Mouse (Mus musculus) gastrocnemius, postnatal 14 days (tissue): ENCODE results near the gene Def8. TPM values are rescaled to one million over a fixed set of nuclear protein-coding genes. Genes with fewer than 3 reads are reported as not detected.
"Not testable (repeated sequence)": the region's sequence is repeated elsewhere in the genome, so short reads cannot be mapped to it uniquely, and the experiment has no call there.

Source experiments
- DNase-seq: peaks from one replicate; pipeline ENCODE4 v3.0.0; 2021; ENCODE audit warnings: mixed read lengths
- intact Hi-C: fragments of 180-260 bp; cut with DNase I; formaldehyde crosslinking; loops from one replicate; pipeline ENCODE4 v1.15.1; 2025; ENCODE audit warnings: low total_unique reads
- total RNA-seq, 2 experiments: library from RNA; stranded (reverse); gene quantifications; 2 replicates each; pipeline ENCODE4 v1.2.3; 2021

Gene Def8
- total RNA-seq, 2 experiments from 2014 or later, result 36.2 to 36.3 TPM

DNA sequence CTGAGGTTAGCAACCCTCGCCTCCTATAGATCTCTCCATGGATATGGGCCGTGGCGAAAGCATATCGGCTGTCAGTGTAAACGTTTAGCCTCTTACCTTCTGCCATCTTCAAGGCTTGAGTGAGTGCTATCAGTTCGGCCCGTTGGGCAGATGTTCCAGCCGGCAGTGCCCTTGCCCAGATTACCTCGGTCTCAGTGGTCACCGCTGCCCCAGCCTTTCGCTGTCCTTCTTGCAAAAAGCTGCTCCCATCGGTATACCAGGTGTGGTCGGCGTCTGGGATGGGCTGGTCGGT lies 6.3 kb downstream of the Def8 start:
- not testable (repeated sequence) for DNase-seq

DNA sequence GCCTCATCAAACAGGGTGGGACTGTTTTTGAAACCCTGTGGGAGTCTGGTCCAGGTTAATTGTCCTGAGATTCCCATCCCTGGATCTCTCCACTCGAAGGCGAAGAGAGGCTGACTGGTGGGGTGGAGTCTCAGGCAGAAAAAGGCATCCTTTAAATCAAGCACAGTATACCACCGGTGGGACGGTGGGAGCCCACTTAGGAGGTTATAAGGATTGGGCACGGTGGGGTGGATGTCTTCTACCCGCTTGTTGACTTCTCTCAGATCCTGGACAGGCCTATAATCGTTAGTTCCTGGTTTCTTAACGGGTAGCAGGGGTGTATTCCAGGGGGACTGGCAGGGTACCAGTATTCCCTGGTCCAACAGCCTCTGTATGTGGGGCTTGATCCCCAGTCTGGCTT lies 7.6 kb downstream of the Def8 start:
- intact Hi-C loops, DNase-seq: not testable (repeated sequence)

More for the DNA sequence above, 6.3 kb downstream of the Def8 start:
- intact Hi-C loops, result not testable (repeated sequence)

DNA sequence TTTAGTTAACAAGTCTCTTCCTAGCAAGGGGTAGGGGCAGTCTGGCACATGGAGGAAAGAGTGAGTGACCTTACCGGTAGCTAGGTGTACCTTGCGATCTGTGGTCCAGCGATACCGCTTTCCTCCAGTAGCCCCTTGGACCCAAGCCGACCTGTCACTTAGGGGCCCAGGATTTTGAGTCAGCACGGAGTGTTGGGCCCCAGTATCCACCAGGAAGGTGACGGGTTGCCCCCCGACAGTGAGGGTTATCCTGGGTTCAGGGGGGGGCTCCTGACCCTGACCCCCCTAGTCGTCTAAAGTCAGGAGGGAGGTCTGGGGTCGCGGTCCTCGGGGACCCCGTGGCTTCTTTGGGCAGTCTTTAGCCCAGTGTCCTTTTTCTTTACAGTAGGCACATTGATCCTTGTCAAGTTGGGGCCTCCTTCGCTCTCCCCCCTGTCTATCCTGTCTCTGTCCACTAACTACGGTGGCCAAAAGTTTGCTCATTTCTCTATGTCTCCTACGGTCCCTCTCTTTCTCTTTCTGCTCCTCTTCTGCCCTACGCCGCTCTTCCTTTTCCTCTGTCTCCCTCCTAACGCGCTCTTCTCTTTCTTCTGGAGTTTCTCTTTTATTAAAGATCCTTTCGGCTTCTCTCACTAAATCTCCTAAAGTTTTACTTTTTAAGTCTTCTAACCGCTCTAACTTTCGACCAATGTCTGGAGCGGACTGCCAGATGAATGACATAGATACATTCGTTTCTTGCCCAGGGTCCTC lies 8.5 kb downstream of the Def8 start:
- intact Hi-C loops, result no loop called here
- DNase-seq, result no peak

DNA sequence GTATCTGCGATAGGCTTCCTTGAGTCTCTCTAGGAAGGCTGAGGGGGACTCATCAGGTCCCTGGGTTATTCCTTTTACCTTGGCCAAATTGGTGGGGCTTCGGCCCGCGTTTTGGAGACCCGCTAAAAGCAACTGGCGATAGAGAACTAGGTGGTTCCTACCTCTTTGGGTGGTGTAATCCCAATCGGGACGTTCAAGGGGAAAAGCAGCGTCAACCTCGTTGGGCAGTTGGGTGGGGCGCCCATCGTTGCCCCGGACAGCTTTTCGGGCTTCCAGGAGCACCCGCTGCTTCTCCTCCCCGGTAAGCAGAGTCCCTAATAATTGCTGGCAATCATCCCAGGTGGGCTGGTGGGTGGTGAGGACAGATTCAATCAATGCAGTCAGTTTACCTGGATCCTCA lies 9.1 kb downstream of the Def8 start:
- intact Hi-C loops, result no loop called here
- no peak for DNase-seq

DNA sequence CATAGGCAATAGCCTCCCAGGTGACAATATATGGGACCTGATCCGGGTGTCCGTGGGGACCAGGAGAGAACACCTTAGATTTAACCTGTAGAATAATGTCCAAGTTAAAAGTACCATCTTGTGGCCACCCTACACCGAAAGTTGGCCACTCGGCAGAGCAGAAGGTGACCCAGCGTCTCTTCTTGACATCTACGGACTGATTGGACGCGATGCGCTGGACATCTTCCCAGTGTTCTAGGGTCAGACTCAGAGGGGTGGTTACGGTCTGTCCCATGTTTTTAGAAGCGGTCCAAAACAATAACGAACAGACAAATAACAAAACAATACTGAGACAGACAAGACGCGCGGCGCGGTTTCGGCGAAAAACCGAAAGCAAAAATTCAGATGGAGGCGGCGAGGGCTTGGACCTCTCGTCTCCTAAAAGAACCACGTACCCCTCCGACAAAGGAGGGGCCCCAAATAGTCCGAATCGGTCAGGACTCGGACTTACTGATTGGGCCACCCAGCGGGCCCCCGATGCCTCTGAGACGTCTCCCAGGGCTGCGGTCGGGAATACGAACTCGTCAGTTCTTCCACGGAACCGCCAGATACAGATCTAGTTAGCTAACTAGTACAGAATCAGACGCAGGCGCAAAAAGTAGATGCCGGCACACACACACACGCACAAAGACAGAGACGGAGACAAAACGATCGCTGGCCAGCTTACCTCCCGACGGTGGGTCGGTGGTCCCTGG lies 10.1 kb downstream of the Def8 start:
- intact Hi-C loops, DNase-seq: not testable (repeated sequence)

DNA sequence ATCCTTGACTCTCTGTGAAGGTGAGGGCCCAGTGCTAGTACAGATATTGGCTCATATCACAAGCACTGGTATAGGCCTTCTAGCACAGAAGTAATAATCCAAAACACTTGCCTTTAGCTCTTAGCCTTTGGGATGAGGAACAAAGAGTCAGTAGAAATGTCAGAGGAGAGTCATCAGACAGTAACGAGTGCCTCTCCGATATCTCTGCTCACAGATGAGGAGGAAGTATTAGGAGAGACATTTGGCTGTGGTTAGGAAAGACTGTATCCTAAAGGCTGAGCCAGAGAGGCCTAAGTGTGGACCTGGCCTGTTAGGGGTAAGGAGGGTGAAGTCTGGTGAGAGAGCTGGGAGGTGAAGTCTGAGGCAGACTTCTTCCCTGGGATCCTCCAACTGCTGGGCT lies 18.5 kb downstream of the Def8 start:
- DNase-seq, result no peak
- intact Hi-C loops, result no loop called here

DNA sequence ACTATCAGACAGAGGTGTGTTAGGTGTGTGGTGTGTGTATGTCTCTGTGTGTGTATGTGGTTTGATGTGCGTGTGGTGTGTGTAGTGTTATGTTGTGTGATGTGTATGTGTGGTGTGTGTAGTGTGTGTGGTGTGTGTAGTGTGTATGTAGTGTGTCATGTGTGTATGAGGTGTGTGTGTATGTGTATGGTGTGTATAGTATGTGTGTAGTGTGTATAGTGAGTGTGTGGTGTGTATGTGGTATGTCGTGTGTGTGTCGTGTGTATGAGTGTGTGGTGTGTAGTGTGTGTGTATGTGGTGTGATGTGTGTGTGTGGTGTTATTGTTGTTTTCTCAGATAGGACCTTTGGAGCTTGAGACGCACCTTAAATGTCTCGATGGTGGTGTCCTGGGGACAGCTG lies 19.0 kb downstream of the Def8 start:
- intact Hi-C loops, result no loop called here
- DNase-seq, result no peak

DNA sequence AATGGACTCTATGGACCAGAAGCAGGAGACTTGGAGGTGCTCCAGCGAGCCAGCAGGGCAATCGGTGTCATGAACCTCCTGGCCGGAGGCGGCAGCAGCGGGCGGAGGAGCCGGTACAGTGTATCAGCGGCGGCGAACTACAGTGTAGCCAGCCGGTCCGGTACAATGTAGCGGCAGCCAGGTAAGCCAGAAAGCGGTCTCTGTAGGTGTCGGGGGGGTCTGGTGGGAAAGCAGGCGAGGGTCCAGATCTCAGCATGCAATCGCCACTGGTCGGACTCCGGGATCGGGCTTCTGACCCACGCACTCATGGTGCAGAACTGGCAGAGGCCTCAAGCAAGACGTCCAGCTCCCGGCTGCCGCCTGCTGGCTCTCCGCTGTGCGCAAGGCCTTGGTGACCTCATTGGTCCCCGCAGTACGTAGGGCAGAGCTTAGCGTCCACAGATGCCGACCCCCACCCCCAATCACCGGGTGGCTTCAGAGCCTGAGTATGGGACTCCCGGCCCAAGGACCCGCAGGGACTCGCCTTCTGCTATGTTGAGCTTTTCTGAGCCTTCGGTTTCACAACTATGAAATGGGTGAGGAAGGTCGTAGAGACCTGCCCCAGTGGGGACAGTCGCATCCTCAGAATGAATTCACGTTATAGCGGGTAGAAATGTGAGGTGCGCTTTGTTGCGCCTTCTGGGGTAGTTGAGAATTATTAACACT lies 19.7 kb downstream of the Def8 start:
- DNase-seq, result peak; percentile 95
- intact Hi-C loops, result no loop called here

DNA sequence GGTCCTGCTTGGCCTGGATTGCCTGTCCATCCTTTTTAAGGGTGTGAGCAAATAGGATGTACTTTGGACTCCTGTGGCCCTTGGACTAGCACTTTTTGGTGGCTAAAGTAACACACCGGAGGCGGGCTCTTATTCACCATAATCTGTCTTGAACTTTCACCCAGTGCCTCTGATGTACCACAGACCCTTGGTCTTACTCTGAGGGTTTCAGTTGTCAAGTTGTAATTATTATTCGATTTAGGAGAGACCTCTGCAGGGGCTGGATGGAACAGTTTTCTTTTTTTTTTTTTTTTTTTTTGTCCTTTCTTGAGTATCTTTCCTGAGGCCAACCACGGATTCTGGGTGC lies 20.2 kb downstream of the Def8 start:
- DNase-seq, result no peak
- intact Hi-C loops, result no loop called here

DNA sequence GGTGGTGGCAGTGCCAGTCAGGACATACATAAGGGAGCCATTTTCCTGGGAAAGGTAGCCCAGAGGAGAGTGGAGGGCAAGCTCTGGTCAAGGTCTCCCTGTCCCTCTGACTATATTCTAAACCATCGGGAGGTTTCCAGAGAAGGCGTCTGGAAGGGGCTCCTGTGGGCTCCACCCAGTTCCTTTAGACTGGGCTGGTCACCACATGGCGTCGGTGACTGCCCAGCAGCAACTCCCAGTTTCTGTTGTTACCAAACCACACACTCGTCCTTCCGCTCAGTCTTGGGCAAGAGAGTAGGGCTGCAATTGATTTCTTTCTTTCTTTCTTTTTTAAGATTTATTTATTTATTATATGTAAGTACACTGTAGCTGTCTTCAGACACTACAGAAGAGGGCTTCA lies 20.8 kb downstream of the Def8 start:
- intact Hi-C loops, result no loop called here
- DNase-seq, result no peak

DNA sequence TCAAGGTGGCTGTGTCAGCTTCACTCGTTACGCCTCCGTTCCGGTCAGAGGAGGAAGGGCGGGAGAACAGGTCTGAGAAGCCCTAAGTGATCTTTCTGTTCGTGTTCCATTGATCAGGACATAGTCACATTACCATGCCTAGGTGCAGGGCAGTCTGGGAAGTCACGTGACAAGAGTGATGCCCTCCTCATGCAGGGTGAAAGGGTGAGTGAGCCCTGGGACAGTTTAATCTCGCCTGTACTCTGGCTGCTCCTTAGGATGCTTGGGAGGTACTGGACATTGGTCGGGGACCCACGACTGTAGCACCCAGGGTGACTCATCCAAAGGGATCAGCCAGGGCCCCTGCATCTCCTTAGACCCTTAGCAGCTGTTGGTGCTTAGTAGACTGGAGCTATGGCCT lies 22.7 kb downstream of the Def8 start:
- no peak for DNase-seq
- intact Hi-C loops, result no loop called here

DNA sequence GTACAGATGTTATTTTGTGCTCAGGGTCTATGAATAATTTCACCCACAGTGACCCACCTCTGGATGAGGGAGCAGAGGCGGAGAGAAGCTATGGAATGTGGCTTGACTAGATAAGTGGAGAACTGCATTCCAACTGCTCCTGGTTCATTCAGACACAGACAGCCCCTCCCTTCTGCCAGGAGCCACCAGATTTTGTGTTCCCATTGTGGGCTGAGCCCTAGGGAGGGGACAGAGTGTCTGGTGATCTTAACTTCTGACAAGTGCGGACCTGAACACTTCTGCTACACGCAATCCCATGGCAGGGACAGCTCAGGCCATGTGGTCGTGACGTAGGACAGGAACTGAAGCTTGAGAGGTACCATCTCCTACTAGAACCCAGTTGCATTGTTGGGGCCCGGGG lies 23.5 kb downstream of the Def8 start:
- DNase-seq, result no peak
- intact Hi-C loops, result no loop called here

DNA sequence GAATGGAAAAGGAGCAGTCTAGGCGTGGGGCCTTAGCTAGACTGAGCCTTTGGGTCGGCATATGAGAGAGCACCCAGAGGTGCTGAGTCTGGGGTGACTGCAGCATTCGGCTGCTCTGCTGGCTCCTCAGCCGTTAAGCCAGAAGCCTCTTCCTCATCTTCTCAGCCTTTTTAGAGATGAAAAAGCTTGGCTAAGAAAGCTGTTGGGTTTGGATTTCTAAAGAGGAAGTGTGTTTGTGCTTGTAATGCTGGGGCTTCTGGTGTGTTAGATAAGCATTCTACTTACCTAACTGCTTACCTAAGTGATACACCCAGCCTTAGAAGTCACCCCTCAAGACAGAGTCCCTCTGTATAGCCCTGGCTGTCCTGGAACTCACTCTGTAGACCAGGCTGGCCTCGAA lies 27.5 kb downstream of the Def8 start:
- intact Hi-C loops, result no loop called here
- DNase-seq, result no peak

DNA sequence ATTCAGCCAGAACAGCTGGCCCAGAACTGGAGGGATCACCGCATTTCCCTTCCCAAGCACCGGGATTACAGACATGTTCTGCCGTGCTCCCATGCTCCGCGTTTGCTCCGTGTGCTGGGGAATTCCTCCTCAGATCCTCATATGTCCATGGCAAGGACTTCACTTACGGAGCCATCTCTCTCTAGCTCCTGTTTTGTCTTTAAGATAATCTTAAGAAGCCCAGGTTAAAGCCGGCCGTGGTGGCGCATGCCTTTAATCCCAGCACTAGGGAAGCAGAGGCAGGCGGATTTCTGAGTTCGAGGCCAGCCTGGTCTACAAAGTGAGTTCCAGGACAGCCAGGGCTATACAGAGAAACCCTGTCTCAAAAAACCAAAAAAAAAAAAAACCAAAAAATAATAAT lies 28.4 kb downstream of the Def8 start:
- DNase-seq, intact Hi-C loops: not testable (repeated sequence)

DNA sequence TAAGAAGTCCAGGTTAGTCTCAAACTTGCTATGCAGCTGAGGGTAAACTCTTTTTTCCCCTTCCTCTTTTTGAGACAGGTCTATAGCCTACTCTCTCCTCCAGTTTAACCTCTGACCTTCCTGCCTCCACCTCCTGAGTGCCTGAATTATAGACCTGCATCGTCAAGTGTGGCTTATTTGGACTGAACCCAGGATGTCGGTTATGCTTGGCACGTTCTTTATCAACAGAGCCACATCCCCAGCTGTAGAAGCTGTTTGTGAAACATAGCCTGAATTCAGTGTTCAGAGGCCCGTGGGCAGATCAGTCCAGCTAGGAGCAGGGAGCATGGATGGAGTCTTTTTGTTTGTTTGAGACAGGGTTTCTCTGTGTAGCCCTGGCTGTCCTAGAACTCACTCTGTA lies 28.8 kb downstream of the Def8 start:
- DNase-seq, result no peak
- intact Hi-C loops, result no loop called here

DNA sequence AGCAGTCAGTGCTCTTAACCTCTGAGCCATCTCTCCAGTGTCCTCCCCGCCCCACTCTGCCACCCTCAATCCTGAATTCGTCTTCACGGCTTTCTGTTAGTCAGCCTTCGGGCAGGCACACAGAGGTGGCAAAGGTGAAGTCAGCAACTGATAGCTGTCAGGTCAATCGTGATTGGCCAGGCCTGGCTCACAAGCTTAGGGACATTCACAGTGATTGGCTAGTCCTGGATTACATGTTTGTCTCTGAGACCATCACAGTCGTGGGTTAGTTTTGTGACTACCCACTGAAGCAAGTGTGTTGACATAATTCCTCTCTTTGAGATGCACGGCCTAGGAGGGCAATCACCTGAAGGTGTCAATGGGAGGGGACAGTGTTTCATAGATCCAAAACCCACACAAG lies 30.0 kb downstream of the Def8 start:
- no peak for DNase-seq
- intact Hi-C loops, result no loop called here

DNA sequence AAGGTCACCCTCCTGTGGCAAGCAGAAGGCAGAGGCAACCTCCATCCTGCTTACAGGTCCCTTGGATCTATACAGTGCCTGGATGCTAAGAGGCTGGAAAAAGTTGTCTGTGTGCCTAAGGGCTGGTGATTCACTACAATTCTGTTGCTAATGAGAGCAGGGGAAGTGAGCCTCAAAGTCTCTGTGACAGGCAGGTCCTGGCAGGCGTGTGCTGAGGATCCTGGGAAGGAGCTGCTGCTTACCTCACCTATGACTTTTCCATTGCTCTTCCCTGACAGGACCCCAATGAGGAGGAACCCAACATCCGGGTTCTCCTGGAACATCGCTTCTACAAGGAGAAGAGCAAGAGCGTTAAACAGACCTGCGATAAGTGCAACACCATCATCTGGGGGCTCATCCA lies 30.6 kb downstream of the Def8 start:
- intact Hi-C loops, result no loop called here
- no peak for DNase-seq

DNA sequence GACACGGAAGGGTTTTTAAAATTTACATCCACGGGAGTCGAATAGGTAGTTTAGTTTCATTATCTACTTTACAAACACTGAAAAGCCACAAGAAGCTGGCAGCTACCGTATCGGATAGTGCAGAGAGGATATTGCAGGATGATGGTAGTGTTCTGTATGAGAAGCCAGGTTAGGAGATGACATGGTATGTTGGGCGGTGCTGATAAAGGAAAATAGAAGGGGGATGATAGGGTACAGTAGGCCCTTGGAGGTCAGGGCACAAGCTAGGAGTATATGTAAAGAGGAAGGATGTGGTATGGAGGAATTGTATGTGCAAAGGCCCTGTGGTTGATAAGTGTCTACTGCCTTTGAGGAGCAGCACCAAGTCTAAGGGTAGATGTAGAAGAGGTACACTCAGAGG lies 31.2 kb downstream of the Def8 start:
- DNase-seq, result no peak
- intact Hi-C loops, result no loop called here

DNA sequence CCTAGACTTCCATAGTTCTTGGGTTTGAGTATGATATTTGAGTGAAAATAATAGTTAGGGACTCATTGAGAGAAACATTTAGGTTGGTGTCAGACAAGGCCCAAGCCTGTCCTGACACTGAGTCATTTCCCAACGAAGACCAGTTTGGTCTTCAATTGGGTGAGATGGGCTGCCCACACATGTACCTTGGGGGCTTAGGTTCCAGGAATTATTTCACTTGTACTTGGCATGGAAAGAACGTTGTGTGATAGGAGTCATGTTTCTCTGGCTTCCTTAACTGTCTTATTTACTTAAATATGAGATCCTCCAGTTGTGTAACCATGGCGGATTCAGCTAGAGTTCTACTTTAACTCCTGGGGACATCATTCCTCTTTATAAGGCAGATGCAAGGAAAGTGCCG lies 40.3 kb downstream of the Def8 start:
- intact Hi-C loops, result no loop called here
- no peak for DNase-seq

DNA sequence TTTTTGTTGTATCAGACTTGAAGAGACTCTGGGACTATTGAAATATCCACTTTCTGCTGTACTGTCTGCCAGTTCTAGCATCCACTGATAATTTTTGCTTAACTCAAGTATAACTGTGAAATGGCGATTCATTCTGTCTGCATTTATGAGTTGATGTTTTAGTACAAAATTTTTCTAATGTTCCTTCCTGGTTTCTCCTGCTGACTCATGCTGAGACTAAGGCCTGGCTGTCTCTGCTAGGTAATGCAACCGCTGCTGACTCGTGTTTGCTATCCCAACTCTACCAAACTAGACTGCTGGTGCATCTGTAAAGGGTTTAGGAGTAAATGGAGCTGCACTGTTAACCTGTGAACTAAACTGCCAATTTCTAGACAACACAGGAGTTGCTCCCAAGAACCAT lies 44.1 kb downstream of the Def8 start:
- intact Hi-C loops, result no loop called here
- DNase-seq, result no peak

DNA sequence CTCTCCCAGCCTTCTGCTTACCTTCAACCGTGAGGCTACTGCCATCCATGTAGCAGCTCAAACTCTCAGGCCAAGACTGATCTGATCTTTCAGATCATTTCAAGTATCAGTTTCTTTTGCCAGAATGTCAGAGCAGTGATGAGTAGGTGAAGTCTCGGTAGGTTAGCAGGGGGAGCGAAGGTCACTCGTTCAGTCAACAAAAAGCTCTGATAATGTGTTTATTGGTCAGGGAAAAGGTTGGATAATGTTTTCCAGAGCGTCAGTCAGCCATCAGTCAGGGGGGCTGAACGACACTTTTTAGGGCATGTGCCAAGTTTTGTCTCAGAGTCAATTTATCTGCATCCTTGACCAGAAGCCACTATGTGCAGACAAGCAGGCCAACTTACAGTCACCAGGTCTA lies 49.7 kb downstream of the Def8 start:
- DNase-seq, intact Hi-C loops: not testable (repeated sequence)
